Mouse (Mus musculus): ENCODE data around the gene Cldn4. TPM values are rescaled to one million over a fixed set of nuclear protein-coding genes. Genes with fewer than 3 reads are reported as not detected.

The Cldn4 gene
- polyA plus RNA-seq, 1 experiment: 259 TPM

DNA sequence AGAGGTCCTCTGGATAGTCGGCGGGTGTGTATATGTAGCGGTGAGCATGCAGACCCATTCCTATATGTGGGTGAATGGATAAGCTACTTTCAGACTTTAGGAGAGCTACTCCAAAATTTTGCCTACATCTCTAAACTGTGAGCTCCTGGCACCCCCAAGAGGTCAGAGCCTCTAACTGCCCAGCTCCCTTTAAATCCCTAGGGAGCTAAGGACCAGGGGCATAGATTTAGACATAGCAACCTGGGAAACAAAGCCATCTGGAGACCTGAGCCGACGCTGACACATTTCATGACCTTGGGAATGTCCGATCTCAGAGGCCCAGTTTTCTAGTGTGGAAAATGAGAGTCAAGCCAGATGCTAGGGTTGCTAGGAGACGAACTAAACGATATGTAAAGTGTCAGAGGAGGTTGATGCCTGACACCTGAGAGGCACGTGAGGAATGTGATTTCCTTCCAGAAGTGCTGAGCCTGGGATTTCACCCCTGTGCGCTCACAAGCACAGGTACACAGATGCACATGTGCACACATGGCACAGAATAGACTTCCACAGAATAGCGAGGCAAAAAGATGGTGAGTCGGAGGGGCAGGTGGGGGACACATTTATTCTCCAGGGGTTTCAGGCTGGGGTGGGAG, 45.6 kb downstream of the Cldn4 start:
- Histone ChIP-seq H3K9me3 (replicated peaks; ENCODE audit: control insufficient read depth, insufficient read depth, low read length, poor library complexity, severe bottlenecking) (no peaks in the 10 kb centered on the region), H3K27ac (ENCODE audit: insufficient read depth, low read length) (no peak overlapping the region), H3K9ac (ENCODE audit: low read depth, poor library complexity, severe bottlenecking) (no peak overlapping the region), H3K4me1 (ENCODE audit: control insufficient read depth, insufficient read depth, low read length) (no peaks in the 10 kb centered on the region), H3K4me3 (ENCODE audit: low read depth, low read length) (no peak overlapping the region), H3K27me3 (ENCODE audit: control insufficient read depth, insufficient read depth, low read length, poor library complexity, severe bottlenecking) (no peaks in the 10 kb centered on the region), H3K36me3 (ENCODE audit: control insufficient read depth, insufficient read depth, low read length, poor library complexity, severe bottlenecking) (no peaks in the 10 kb centered on the region)
- peak; percentile 43 for TF ChIP-seq CTCF (IDR thresholded peaks at IDR 0.05; ENCODE audit: low read depth, low read length)
- TF ChIP-seq POLR2A (IDR thresholded peaks at IDR 0.05; ENCODE audit: insufficient read depth, low read length): no peak

- Histone ChIP-seq H3K27ac (ENCODE audit: insufficient read depth, low read length) (no peak overlapping the region), H3K9ac (ENCODE audit: low read depth, poor library complexity, severe bottlenecking) (no peak overlapping the region)
Measured at GRCm38 (mm10) chr5:134897596-134897995, 49.1 kb downstream of the Cldn4 start.

GRCm38 (mm10) chr5:134896965-134897364, 49.8 kb downstream of the Cldn4 start:
- Histone ChIP-seq H3K9ac (ENCODE audit: low read depth, poor library complexity, severe bottlenecking) (no peak overlapping the region), H3K27ac (ENCODE audit: insufficient read depth, low read length) (no peak overlapping the region), H3K4me3 (ENCODE audit: low read depth, low read length) (no peak overlapping the region), H3K36me3 (ENCODE audit: control insufficient read depth, insufficient read depth, low read length, poor library complexity, severe bottlenecking) (no peaks in the 10 kb centered on the region), H3K27me3 (ENCODE audit: control insufficient read depth, insufficient read depth, low read length, poor library complexity, severe bottlenecking) (no peaks in the 10 kb centered on the region), H3K4me1 (ENCODE audit: control insufficient read depth, insufficient read depth, low read length) (peaks cover 2% of the 10 kb centered on the region), H3K9me3 (replicated peaks; ENCODE audit: control insufficient read depth, insufficient read depth, low read length, poor library complexity, severe bottlenecking) (no peaks in the 10 kb centered on the region)
- no peak for TF ChIP-seq EP300 (IDR thresholded peaks at IDR 0.05; ENCODE audit: insufficient read depth, low read depth, low read length)
- no peak for TF ChIP-seq POLR2A (IDR thresholded peaks at IDR 0.05; ENCODE audit: insufficient read depth, low read length)
- TF ChIP-seq CTCF (IDR thresholded peaks at IDR 0.05; ENCODE audit: low read depth, low read length): no peak

More at GRCm38 (mm10) chr5:134897596-134897995, 49.1 kb downstream of the Cldn4 start:
- no peaks in the 10 kb centered on the region for H3K36me3 ChIP-seq (ENCODE audit: control insufficient read depth, insufficient read depth, low read length, poor library complexity, severe bottlenecking)
- no peaks in the 10 kb centered on the region for H3K9me3 ChIP-seq (replicated peaks; ENCODE audit: control insufficient read depth, insufficient read depth, low read length, poor library complexity, severe bottlenecking)
- no peak for TF ChIP-seq CTCF (IDR thresholded peaks at IDR 0.05; ENCODE audit: low read depth, low read length)
- TF ChIP-seq EP300 (IDR thresholded peaks at IDR 0.05; ENCODE audit: insufficient read depth, low read depth, low read length): no peak
- no peak for TF ChIP-seq POLR2A (IDR thresholded peaks at IDR 0.05; ENCODE audit: insufficient read depth, low read length)
- no peak overlapping the region for H3K4me3 ChIP-seq (ENCODE audit: low read depth, low read length)
- H3K27me3 ChIP-seq (ENCODE audit: control insufficient read depth, insufficient read depth, low read length, poor library complexity, severe bottlenecking): no peaks in the 10 kb centered on the region
- H3K4me1 ChIP-seq (ENCODE audit: control insufficient read depth, insufficient read depth, low read length): no peaks in the 10 kb centered on the region

DNA sequence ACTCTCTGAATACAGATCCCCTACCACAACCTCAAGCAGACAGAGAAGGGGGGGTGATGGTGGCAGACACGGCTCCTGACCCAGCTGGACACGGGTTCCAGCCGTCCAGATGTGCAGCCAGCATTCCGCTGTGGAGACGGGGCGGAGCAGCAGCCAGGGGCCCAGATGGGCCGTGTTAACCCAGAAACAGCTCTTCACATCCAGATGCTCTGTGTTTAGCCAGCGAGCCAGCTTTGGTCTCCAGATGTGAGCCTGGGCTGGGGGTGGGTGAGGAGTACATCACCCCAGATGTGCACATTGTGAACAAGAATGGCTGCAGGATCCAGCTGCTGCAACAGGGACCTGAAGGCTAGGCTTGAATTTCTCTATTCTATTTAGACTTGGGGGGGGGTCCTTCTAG, 51.4 kb downstream of the Cldn4 start:
- Histone ChIP-seq H3K4me1 (ENCODE audit: control insufficient read depth, insufficient read depth, low read length) (peaks cover 2% of the 10 kb centered on the region), H3K36me3 (ENCODE audit: control insufficient read depth, insufficient read depth, low read length, poor library complexity, severe bottlenecking) (no peaks in the 10 kb centered on the region), H3K9ac (ENCODE audit: low read depth, poor library complexity, severe bottlenecking) (no peak overlapping the region), H3K27me3 (ENCODE audit: control insufficient read depth, insufficient read depth, low read length, poor library complexity, severe bottlenecking) (no peaks in the 10 kb centered on the region), H3K4me3 (ENCODE audit: low read depth, low read length) (no peak overlapping the region), H3K27ac (ENCODE audit: insufficient read depth, low read length) (no peak overlapping the region), H3K9me3 (replicated peaks; ENCODE audit: control insufficient read depth, insufficient read depth, low read length, poor library complexity, severe bottlenecking) (no peaks in the 10 kb centered on the region)
- TF ChIP-seq POLR2A (IDR thresholded peaks at IDR 0.05; ENCODE audit: insufficient read depth, low read length): no peak
- no peak for TF ChIP-seq EP300 (IDR thresholded peaks at IDR 0.05; ENCODE audit: insufficient read depth, low read depth, low read length)
- no peak for TF ChIP-seq CTCF (IDR thresholded peaks at IDR 0.05; ENCODE audit: low read depth, low read length)

Other genes starting within 250 kb of the Cldn4 start
- gene Eln, start 199.6 kb downstream of the Cldn4 start, polyA plus RNA-seq (2011; ENCODE audit: insufficient read depth, insufficient read length, low read depth, missing spikeins): 1.9 and 2.2 TPM in 2 replicates
- not detected in 2 replicates for gene Tmem270, start 40.2 kb downstream of the Cldn4 start, polyA plus RNA-seq (2011; ENCODE audit: insufficient read depth, insufficient read length, low read depth, missing spikeins)
- gene Cldn13, start 31.4 kb downstream of the Cldn4 start, polyA plus RNA-seq (2011; ENCODE audit: insufficient read depth, insufficient read length, low read depth, missing spikeins): not detected in 2 replicates
- gene Mettl27, start 14.6 kb downstream of the Cldn4 start, polyA plus RNA-seq (2011; ENCODE audit: insufficient read depth, insufficient read length, low read depth, missing spikeins): 36.3 and 37.5 TPM in 2 replicates
- gene Cldn3, start 39.3 kb upstream of the Cldn4 start, polyA plus RNA-seq (2011; ENCODE audit: insufficient read depth, insufficient read length, low read depth, missing spikeins): 22.4 and 26.3 TPM in 2 replicates
- 45.8 and 48.4 TPM in 2 replicates for gene Abhd11, start 62.2 kb upstream of the Cldn4 start, polyA plus RNA-seq (2011; ENCODE audit: insufficient read depth, insufficient read length, low read depth, missing spikeins)
- gene Stx1a, start 76.5 kb upstream of the Cldn4 start, polyA plus RNA-seq (2011; ENCODE audit: insufficient read depth, insufficient read length, low read depth, missing spikeins): 9.3 and 10.5 TPM in 2 replicates
- 7.9 and 8.0 TPM in 2 replicates for gene Dnajc30, start 117.3 kb upstream of the Cldn4 start, polyA plus RNA-seq (2011; ENCODE audit: insufficient read depth, insufficient read length, low read depth, missing spikeins)
- gene Bud23, start 118.0 kb upstream of the Cldn4 start, polyA plus RNA-seq (2011; ENCODE audit: insufficient read depth, insufficient read length, low read depth, missing spikeins): 71.1 and 102 TPM in 2 replicates
- gene Vps37d, start 131.3 kb upstream of the Cldn4 start, polyA plus RNA-seq (2011; ENCODE audit: insufficient read depth, insufficient read length, low read depth, missing spikeins): 4.2 and 5.7 TPM in 2 replicates
- gene Mlxipl, start 143.0 kb upstream of the Cldn4 start, polyA plus RNA-seq (2011; ENCODE audit: insufficient read depth, insufficient read length, low read depth, missing spikeins): 3.8 and 4.6 TPM in 2 replicates
- 28.2 and 32.4 TPM in 2 replicates for gene Tbl2, start 202.7 kb upstream of the Cldn4 start, polyA plus RNA-seq (2011; ENCODE audit: insufficient read depth, insufficient read length, low read depth, missing spikeins)
- gene Bcl7b, start 221.3 kb upstream of the Cldn4 start, polyA plus RNA-seq (2011; ENCODE audit: insufficient read depth, insufficient read length, low read depth, missing spikeins): 19.5 and 24.0 TPM in 2 replicates
- gene Baz1b, start 240.3 kb upstream of the Cldn4 start, polyA plus RNA-seq (2011; ENCODE audit: insufficient read depth, insufficient read length, low read depth, missing spikeins): 84.9 and 86.6 TPM in 2 replicates